Mouse (Mus musculus) testis, adult 2 months (tissue): ENCODE data around the gene Cep85l. TPM values are rescaled to one million over a fixed set of nuclear protein-coding genes. Genes with fewer than 3 reads are reported as not detected.

Source experiments
- H3K27ac ChIP-seq: fragments of 200-500 bp; 2 replicates; pipeline ENCODE4 v1.5.1; 2012; ENCODE audit warnings: low read depth, low read length; ENCODE audit not compliant: control insufficient read depth, insufficient read depth
- H3K27me3 ChIP-seq: fragments of 200-500 bp; 2 replicates; pipeline ENCODE4 v1.6.1; 2012; ENCODE audit warnings: mild to moderate bottlenecking, low read length, moderate library complexity; ENCODE audit not compliant: control insufficient read depth, insufficient read depth
- H3K36me3 ChIP-seq: fragments of 200-500 bp; 2 replicates; pipeline ENCODE4 v1.6.1; 2012; ENCODE audit warnings: mild to moderate bottlenecking, low read length; ENCODE audit not compliant: control insufficient read depth, insufficient read depth
- H3K4me1 ChIP-seq: fragments of 200-500 bp; 2 replicates; pipeline ENCODE4 v1.6.1; 2012; ENCODE audit warnings: low read length; ENCODE audit not compliant: control insufficient read depth, insufficient read depth
- H3K4me3 ChIP-seq: fragments of 200-500 bp; 2 replicates; pipeline ENCODE4 v1.5.1; 2012; ENCODE audit warnings: low read depth, mild to moderate bottlenecking, low read length, moderate library complexity, mixed read lengths; ENCODE audit not compliant: control insufficient read depth
- CTCF ChIP-seq: fragments of 200-500 bp; IDR thresholded peaks from 2 replicates; pipeline ENCODE4 v1.5.1; 2012; ENCODE audit warnings: low read depth, mild to moderate bottlenecking, inconsistent platforms, low read length, moderate library complexity; ENCODE audit not compliant: control insufficient read depth, insufficient read depth, insufficient replicate concordance
- POLR2A ChIP-seq: fragments of 200-500 bp; IDR thresholded peaks from 2 replicates; pipeline ENCODE4 v1.6.1; 2012; ENCODE audit warnings: low read depth, mild to moderate bottlenecking, inconsistent platforms, low read length, moderate library complexity; ENCODE audit not compliant: control insufficient read depth
- polyA plus RNA-seq: library from polyadenylated mRNA; depleted of rRNA; stranded (reverse); fragments of >200 nt; gene quantifications from 2 replicates; pipeline ENCODE4 v1.2.3, GENCODE M21; 2012

The Cep85l gene
- polyA plus RNA-seq, 1 experiment = 189 TPM

GRCm38 (mm10) chr10:53419139-53419935 lies 39.6 kb upstream of the Cep85l start:
- Histone ChIP-seq H3K27me3 (no peaks in the 10 kb centered on the region), H3K36me3 (no peaks in the 10 kb centered on the region), H3K4me1 (no peaks in the 10 kb centered on the region), H3K4me3 (no peak overlapping the region), H3K27ac (no peak overlapping the region)
- TF ChIP-seq CTCF (no peak), POLR2A (no peak)

- Histone ChIP-seq H3K4me1 (no peaks in the 10 kb centered on the region), H3K27me3 (no peaks in the 10 kb centered on the region), H3K36me3 (no peaks in the 10 kb centered on the region), H3K27ac (no peak overlapping the region), H3K4me3 (no peak overlapping the region)
- no peak for TF ChIP-seq POLR2A
These were observed 37.3 kb upstream of the Cep85l start for GRCm38 (mm10) chr10:53417015-53417414.

- TF ChIP-seq CTCF (no peak), POLR2A (no peak)
- H3K36me3 ChIP-seq = no peaks in the 10 kb centered on the region
- no peak overlapping the region for H3K27ac ChIP-seq
- H3K27me3 ChIP-seq = no peaks in the 10 kb centered on the region
- H3K4me1 ChIP-seq = no peaks in the 10 kb centered on the region
- no peak overlapping the region for H3K4me3 ChIP-seq
These were observed 36.5 kb upstream of the Cep85l start for GRCm38 (mm10) chr10:53416152-53416712.

GRCm38 (mm10) chr10:53415252-53415651 lies 35.5 kb upstream of the Cep85l start:
- no peaks in the 10 kb centered on the region for H3K4me1 ChIP-seq
- no peaks in the 10 kb centered on the region for H3K36me3 ChIP-seq
- TF ChIP-seq POLR2A (no peak), CTCF (no peak)
- no peak overlapping the region for H3K4me3 ChIP-seq
- no peak overlapping the region for H3K27ac ChIP-seq
- no peaks in the 10 kb centered on the region for H3K27me3 ChIP-seq

- Histone ChIP-seq H3K27ac (no peak overlapping the region), H3K36me3 (no peaks in the 10 kb centered on the region), H3K4me1 (no peaks in the 10 kb centered on the region; the same call in 1 of the 2 replicates), H3K27me3 (no peaks in the 10 kb centered on the region), H3K4me3 (no peak overlapping the region)
- no peak for TF ChIP-seq POLR2A
- TF ChIP-seq CTCF = no peak
These were observed 34.6 kb upstream of the Cep85l start for GRCm38 (mm10) chr10:53414092-53415085.

DNA sequence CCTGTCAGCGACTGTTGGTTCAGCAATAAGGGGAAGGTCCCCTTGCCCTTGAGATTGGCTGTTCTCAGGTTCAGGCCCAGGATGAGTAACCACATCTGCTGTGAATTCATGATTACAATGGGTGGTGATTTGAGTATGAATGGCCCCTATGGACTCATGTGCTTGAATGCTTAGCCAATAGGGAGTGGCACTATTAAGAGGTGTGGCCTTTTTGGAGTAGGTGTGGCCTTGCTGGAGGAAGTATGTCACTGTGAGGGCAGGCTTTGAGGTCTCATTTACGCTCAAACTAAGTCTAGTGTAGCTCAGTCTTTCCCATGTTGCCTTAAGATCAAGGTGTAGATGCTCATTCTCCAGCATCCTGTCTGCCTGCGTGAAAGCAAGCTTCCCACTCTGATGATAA lies 33.2 kb upstream of the Cep85l start:
- peaks cover 3% of the 10 kb centered on the region; the same call in 1 of the 2 replicates for H3K4me1 ChIP-seq
- no peak overlapping the region for H3K4me3 ChIP-seq
- no peak overlapping the region for H3K27ac ChIP-seq
- no peaks in the 10 kb centered on the region for H3K36me3 ChIP-seq
- no peak for TF ChIP-seq CTCF
- TF ChIP-seq POLR2A = no peak
- no peaks in the 10 kb centered on the region for H3K27me3 ChIP-seq

- Histone ChIP-seq H3K36me3 (no peaks in the 10 kb centered on the region), H3K4me1 (peaks cover 3% of the 10 kb centered on the region; the same call in 1 of the 2 replicates), H3K27ac (no peak overlapping the region), H3K4me3 (no peak overlapping the region), H3K27me3 (no peaks in the 10 kb centered on the region)
- TF ChIP-seq POLR2A = no peak
- no peak for TF ChIP-seq CTCF
These were observed 32.4 kb upstream of the Cep85l start for GRCm38 (mm10) chr10:53412165-53412564.
